Mouse (Mus musculus): ENCODE results near the gene Snx25. TPM values are rescaled to one million over a fixed set of nuclear protein-coding genes. Genes with fewer than 3 reads are reported as not detected.

Gene Snx25
- polyA plus RNA-seq (2015; fragmentation: Illumina TruSeq; extraction: RNeasy Lipid Tissue Mini Kit (QIAGEN cat#74804); ENCODE audit: insufficient read depth, low read depth, low replicate concordance) = 3.6 TPM

GRCm38 (mm10) chr8:46152064-46153031, at the start of gene Snx25:
Gene Snx25 (minus strand): TSS chr8:46152159.

DNA sequence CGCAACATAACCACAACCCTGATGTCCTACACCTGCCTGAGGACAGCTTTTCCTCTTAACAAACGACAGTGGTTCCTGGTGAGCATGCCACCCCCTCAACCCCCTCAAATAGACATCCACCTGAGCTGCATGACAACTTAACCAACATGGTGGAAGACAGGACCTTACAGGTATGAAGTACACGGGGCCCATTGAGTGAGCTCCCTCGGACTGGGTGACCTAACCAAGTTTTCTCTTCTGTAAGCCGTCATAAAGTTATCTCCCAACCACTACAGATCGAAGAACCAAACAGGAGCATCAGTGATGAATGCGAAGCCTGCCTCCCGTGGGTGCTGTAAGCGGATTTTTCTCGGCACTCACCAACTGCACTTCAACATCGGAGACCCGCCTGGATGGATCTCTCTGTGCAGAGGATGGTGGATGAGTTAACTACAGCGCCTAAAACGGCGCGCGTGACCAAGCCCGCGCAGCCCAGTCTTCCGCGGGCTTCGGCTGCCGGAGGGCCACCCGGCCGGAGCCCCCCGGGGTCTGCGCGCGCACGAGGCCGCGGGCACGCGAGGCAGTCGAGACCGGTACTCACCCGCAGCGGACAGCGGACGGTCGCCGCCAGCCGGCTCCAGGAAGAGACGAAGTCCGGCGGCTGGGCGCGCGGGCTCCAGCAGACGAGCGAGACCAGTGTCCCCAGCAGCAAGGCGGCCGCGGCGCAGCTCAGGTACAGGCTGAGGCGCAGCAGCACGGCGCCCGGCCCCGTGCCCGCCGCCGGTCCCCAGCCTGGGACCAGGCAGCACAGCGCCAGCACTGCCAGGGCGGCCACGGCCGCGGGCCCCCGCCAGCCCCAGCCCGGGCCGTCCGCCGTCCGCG, 527 bp downstream of the Snx25 start, which contains the start of gene Cfap97:
Gene Cfap97 (plus strand): TSS at position 570 of the 861 bp plus-strand sequence.

GRCm38 (mm10) chr8:46005596-46005995, 146.4 kb downstream of the Snx25 start, which contains the start of gene Ankrd37:
Gene Ankrd37 (minus strand): TSS chr8:46005707.

DNA sequence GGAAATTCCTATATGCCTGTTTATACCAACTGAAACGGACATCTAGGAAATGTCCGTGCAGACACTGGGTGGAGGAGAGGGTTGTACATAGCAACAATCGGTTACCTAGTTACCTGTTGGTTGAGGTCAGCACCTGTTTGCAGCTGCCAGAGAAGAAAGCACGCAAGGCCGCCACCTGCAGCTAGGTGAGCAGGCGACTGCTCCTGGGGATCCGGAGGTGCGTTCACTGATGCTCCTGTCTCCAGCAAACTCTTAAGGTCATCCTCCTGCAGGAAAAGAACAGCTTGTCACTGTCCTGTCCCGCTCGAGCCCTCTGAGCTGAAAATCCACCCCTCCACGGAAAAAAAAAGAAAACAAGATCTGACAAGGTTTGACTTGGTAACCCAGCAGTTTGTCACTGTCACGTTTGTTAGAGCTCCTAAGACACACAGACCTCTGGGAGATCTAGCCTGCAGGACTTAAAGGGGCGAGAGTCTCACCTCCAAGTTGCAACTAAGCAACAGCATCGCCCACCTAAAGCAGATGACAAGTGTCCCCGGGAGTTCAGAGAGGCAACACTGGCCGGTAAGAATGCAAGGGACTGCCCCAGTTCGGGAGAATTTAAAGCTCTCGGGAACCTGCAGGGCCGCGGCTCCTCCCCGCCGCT, 152.7 kb downstream of the Snx25 start, which contains the start of gene Lrp2bp:
Gene Lrp2bp (plus strand): TSS at position 166 of the 646 bp plus-strand sequence.

Other genes starting within 250 kb of the Snx25 start
- gene Ccdc110, start 217.5 kb downstream of the Snx25 start, polyA plus RNA-seq (2015; fragmentation: Illumina TruSeq; extraction: RNeasy Lipid Tissue Mini Kit (QIAGEN cat#74804); ENCODE audit: insufficient read depth, low read depth, low replicate concordance) = not detected
- 3.3 TPM for gene 1700029J07Rik, start 176.9 kb downstream of the Snx25 start, polyA plus RNA-seq (2015; fragmentation: Illumina TruSeq; extraction: RNeasy Lipid Tissue Mini Kit (QIAGEN cat#74804); ENCODE audit: insufficient read depth, low read depth, low replicate concordance)
- 14.1 TPM for gene Ufsp2, start 176.6 kb downstream of the Snx25 start, polyA plus RNA-seq (2015; fragmentation: Illumina TruSeq; extraction: RNeasy Lipid Tissue Mini Kit (QIAGEN cat#74804); ENCODE audit: insufficient read depth, low read depth, low replicate concordance)
- not detected for gene Lrp2bp, start 152.9 kb downstream of the Snx25 start, polyA plus RNA-seq (2015; fragmentation: Illumina TruSeq; extraction: RNeasy Lipid Tissue Mini Kit (QIAGEN cat#74804); ENCODE audit: insufficient read depth, low read depth, low replicate concordance)
- 5.2 TPM for gene Ankrd37, start 146.5 kb downstream of the Snx25 start, polyA plus RNA-seq (2015; fragmentation: Illumina TruSeq; extraction: RNeasy Lipid Tissue Mini Kit (QIAGEN cat#74804); ENCODE audit: insufficient read depth, low read depth, low replicate concordance)
- gene Cfap97, start 388 bp downstream of the Snx25 start, polyA plus RNA-seq (2015; fragmentation: Illumina TruSeq; extraction: RNeasy Lipid Tissue Mini Kit (QIAGEN cat#74804); ENCODE audit: insufficient read depth, low read depth, low replicate concordance) = 2.7 TPM
- gene Slc25a4, start 59.1 kb upstream of the Snx25 start, polyA plus RNA-seq (2015; fragmentation: Illumina TruSeq; extraction: RNeasy Lipid Tissue Mini Kit (QIAGEN cat#74804); ENCODE audit: insufficient read depth, low read depth, low replicate concordance) = 22.7 TPM
- not detected for gene Helt, start 142.5 kb upstream of the Snx25 start, polyA plus RNA-seq (2015; fragmentation: Illumina TruSeq; extraction: RNeasy Lipid Tissue Mini Kit (QIAGEN cat#74804); ENCODE audit: insufficient read depth, low read depth, low replicate concordance)

All from pancreas, adult 10 weeks (tissue).